In genomic region chr6:50662925-50663583, GRCm38 (mm10) we compare ENCODE assay signal across 13 mouse cellular contexts. TPM values are rescaled to one million over a fixed set of nuclear protein-coding genes. Genes with fewer than 3 reads are reported as not detected.
DNase-seq lines count a peak whose midpoint lies in the region; ATAC-seq and TF ChIP-seq lines count a peak whose summit lies in the region.
"Had no signal": no experiment of that assay in that cellular context is flagged by ENCODE, and none has a peak within 500 bp of the region (broad histone marks: within the 10 kb centered on the region; RNA-seq: fewer than 3 reads in every experiment).

No protein-coding gene starts in this region.

- no peaks in the 10 kb centered on the region for H3K36me3 ChIP-seq in forebrain, postnatal 0 days (ENCODE audit: insufficient read depth)
- H3K36me3 ChIP-seq: heart, embryonic 12.5 days; liver, embryonic 13.5 days had no signal

- H3K4me1 ChIP-seq in forebrain, postnatal 0 days (ENCODE audit: insufficient read depth) = no peaks in the 10 kb centered on the region; the same call in 1 of the 2 replicates
- H3K4me1 ChIP-seq: heart, embryonic 12.5 days; liver, embryonic 13.5 days had no signal

- H3K9ac ChIP-seq in forebrain, postnatal 0 days = no peak overlapping the region
- H3K9ac ChIP-seq: forebrain, embryonic 13.5 days; heart, embryonic 12.5 days; liver, embryonic 13.5 days had no signal

- no peak for TF ChIP-seq CTCF in forebrain, postnatal 0 days (IDR thresholded peaks at IDR 0.05; ENCODE audit: low read depth)

- no peaks in the 10 kb centered on the region for H3K27me3 ChIP-seq in forebrain, postnatal 0 days (ENCODE audit: insufficient read depth, low read length)
- H3K27me3 ChIP-seq: forebrain, embryonic 13.5 days; heart, embryonic 12.5 days; liver, embryonic 13.5 days had no signal

- peak; percentile 19; the same call in 1 of the 2 replicates for ATAC-seq in cerebellum, adult (ENCODE audit: insufficient number of reproducible peaks, low FRiP score, low TSS enrichment)
- ATAC-seq in forebrain, postnatal 0 days = no peak
- ATAC-seq: forebrain, embryonic 13.5 days had no signal

- WGBS in forebrain, postnatal 0 days = 69% methylated on average over 12 of the region's 12 CpGs

- no peak overlapping the region for H3K4me3 ChIP-seq in forebrain, postnatal 0 days (ENCODE audit: low read depth, low read length)
- H3K4me3 ChIP-seq: forebrain, embryonic 13.5 days; heart, embryonic 12.5 days; liver, embryonic 13.5 days had no signal

- no peaks in the 10 kb centered on the region for H3K9me3 ChIP-seq in forebrain, postnatal 0 days (ENCODE audit: low read length)
- H3K9me3 ChIP-seq: forebrain, embryonic 13.5 days; heart, embryonic 12.5 days; liver, embryonic 13.5 days had no signal

- H3K27ac ChIP-seq in forebrain, postnatal 0 days (ENCODE audit: low read depth, low read length) = no peak overlapping the region
- H3K27ac ChIP-seq: forebrain, embryonic 13.5 days; liver, embryonic 13.5 days had no signal

- H3K4me2 ChIP-seq in forebrain, postnatal 0 days (ENCODE audit: low read depth) = no peak overlapping the region
- H3K4me2 ChIP-seq: forebrain, embryonic 13.5 days; heart, embryonic 12.5 days; liver, embryonic 13.5 days had no signal

- DNase-seq in kidney, adult 11 months = peak; percentile 9
- no peak for DNase-seq in kidney, adult 9 months
- peak; percentile 29 to 45 for DNase-seq in cerebellum, postnatal 36 days
- DNase-seq in lung, postnatal 36 days = peak; percentile 13
- DNase-seq in right cerebral cortex, adult 18-20 months = no peak
- no peak for DNase-seq in layer of hippocampus, adult 9-11 months
- no peak for DNase-seq in forebrain, postnatal 0 days
- DNase-seq: liver, embryonic 13.5 days; midbrain, embryonic 14.5 days; right cerebral cortex, postnatal 25 days had no signal

RNA-seq across cellular contexts. Expression of gene Npvf, which starts 8.8 kb away (rescaled TPM):
- total RNA-seq in forebrain, postnatal 0 days (2014; rRNA removed) = 0.23 and 2.1 TPM in 2 replicates
- polyA plus RNA-seq in forebrain, postnatal 0 days (2015; fragmentation: Nextera tagmentation; extraction: Ambion mirVana) = 0.98 TPM in 1 of 2 replicates, not detected in the other
- polyA plus RNA-seq: forebrain, embryonic 13.5 days; heart, embryonic 12.5 days; liver, embryonic 13.5 days had no signal

Comparison
In these comparisons a context has a peak if more than half of its experiments do, and no peak if none do; other contexts are left out.
1. DNase-seq: peak in kidney, adult 11 months (single experiment), cerebellum, postnatal 36 days (2 of 2) and lung, postnatal 36 days (single experiment); none in kidney, adult 9 months (single experiment), right cerebral cortex, adult 18-20 months (single experiment), layer of hippocampus, adult 9-11 months (single experiment) and forebrain, postnatal 0 days (single experiment).